Comparison of ENCODE assay signal across 19 mouse cellular contexts in genomic region chr16:47599476-47599875, GRCm38 (mm10).
DNase-seq lines count a peak whose midpoint lies in the region; ATAC-seq and TF ChIP-seq lines count a peak whose summit lies in the region.
"Had no signal": no experiment of that assay in that cellular context is flagged by ENCODE, and none has a peak within 500 bp of the region (broad histone marks: within the 10 kb centered on the region; RNA-seq: fewer than 3 reads in every experiment).

No protein-coding gene starts in this region.

- peak; percentile 52 for DNase-seq in lung, embryonic 14.5 days
- DNase-seq in lung, postnatal 10 days = no peak
- DNase-seq in brain, embryonic 14.5 days (ENCODE audit: low read depth) = peak; percentile 35
- DNase-seq in heart, postnatal 14 days = no peak
- DNase-seq: adrenal gland, adult 2 months; adrenal gland, postnatal 25 days; cerebellum, adult 11-12 months; cerebellum, adult 9-10 months; cerebellum, postnatal 25 days; gastrocnemius, postnatal 10 days; heart, adult 18-20 months; heart, postnatal 10 days had no signal

- no peak overlapping the region for H3K4me2 ChIP-seq in forebrain, embryonic 16.5 days (ENCODE audit: low read length)
- no peak overlapping the region for H3K4me2 ChIP-seq in forebrain, embryonic 15.5 days (replicated peaks)
- no peak overlapping the region for H3K4me2 ChIP-seq in lung, embryonic 14.5 days
- H3K4me2 ChIP-seq: embryonic facial prominence, embryonic 13.5 days; hindbrain, embryonic 14.5 days; intestine, embryonic 15.5 days had no signal

- peak; percentile 54 for ATAC-seq in forebrain, embryonic 16.5 days
- no peak for ATAC-seq in forebrain, embryonic 15.5 days (replicated peaks)
- no peak for ATAC-seq in lung, embryonic 14.5 days (ENCODE audit: insufficient read depth)
- ATAC-seq: intestine, embryonic 15.5 days had no signal

- H3K27me3 ChIP-seq in forebrain, embryonic 16.5 days (replicated peaks; ENCODE audit: control insufficient read depth, insufficient read depth, low read length) = no peaks in the 10 kb centered on the region
- no peaks in the 10 kb centered on the region for H3K27me3 ChIP-seq in forebrain, embryonic 15.5 days
- H3K27me3 ChIP-seq in lung, embryonic 14.5 days (ENCODE audit: insufficient read depth, low read length) = no peaks in the 10 kb centered on the region
- H3K27me3 ChIP-seq: embryonic facial prominence, embryonic 13.5 days; intestine, embryonic 15.5 days had no signal

- H3K27ac ChIP-seq in forebrain, embryonic 16.5 days (ENCODE audit: low read length) = no peak overlapping the region
- H3K27ac ChIP-seq in forebrain, embryonic 15.5 days (replicated peaks) = no peak overlapping the region
- no peak overlapping the region for H3K27ac ChIP-seq in lung, embryonic 14.5 days (ENCODE audit: low read depth)
- H3K27ac ChIP-seq: embryonic facial prominence, embryonic 13.5 days; heart, embryonic 10.5 days; hindbrain, embryonic 10.5 days; hindbrain, embryonic 14.5 days; intestine, embryonic 15.5 days had no signal

- TF ChIP-seq POLR2A in brain, embryonic 14.5 days (IDR thresholded peaks at IDR 0.05; ENCODE audit: borderline replicate concordance, extremely low read depth, insufficient read depth, insufficient read length, poor library complexity, severe bottlenecking) = no peak

- H3K36me3 ChIP-seq in forebrain, embryonic 16.5 days (ENCODE audit: control insufficient read depth, insufficient read depth) = no peaks in the 10 kb centered on the region
- H3K36me3 ChIP-seq in forebrain, embryonic 15.5 days = no peaks in the 10 kb centered on the region
- no peaks in the 10 kb centered on the region for H3K36me3 ChIP-seq in lung, embryonic 14.5 days (ENCODE audit: insufficient read depth)
- H3K36me3 ChIP-seq: embryonic facial prominence, embryonic 13.5 days; heart, embryonic 10.5 days; hindbrain, embryonic 10.5 days; intestine, embryonic 15.5 days had no signal

- H3K4me3 ChIP-seq in forebrain, embryonic 16.5 days (replicated peaks; ENCODE audit: low read length) = no peak overlapping the region
- no peak overlapping the region for H3K4me3 ChIP-seq in forebrain, embryonic 15.5 days
- H3K4me3 ChIP-seq in lung, embryonic 14.5 days (ENCODE audit: low read depth, low read length) = no peak overlapping the region
- H3K4me3 ChIP-seq: embryonic facial prominence, embryonic 13.5 days; heart, embryonic 10.5 days; hindbrain, embryonic 10.5 days; intestine, embryonic 15.5 days had no signal

- H3K9ac ChIP-seq in forebrain, embryonic 16.5 days (replicated peaks; ENCODE audit: low read depth, low read length) = no peak overlapping the region
- no peak overlapping the region for H3K9ac ChIP-seq in forebrain, embryonic 15.5 days (replicated peaks)
- no peak overlapping the region for H3K9ac ChIP-seq in lung, embryonic 14.5 days
- H3K9ac ChIP-seq: embryonic facial prominence, embryonic 13.5 days; hindbrain, embryonic 14.5 days; intestine, embryonic 15.5 days had no signal

- H3K4me1 ChIP-seq in forebrain, embryonic 16.5 days (replicated peaks; ENCODE audit: control insufficient read depth, insufficient read depth, low read length) = no peaks in the 10 kb centered on the region
- no peaks in the 10 kb centered on the region for H3K4me1 ChIP-seq in forebrain, embryonic 15.5 days
- H3K4me1 ChIP-seq in lung, embryonic 14.5 days (ENCODE audit: insufficient read depth) = no peaks in the 10 kb centered on the region
- H3K4me1 ChIP-seq: embryonic facial prominence, embryonic 13.5 days; heart, embryonic 10.5 days; hindbrain, embryonic 10.5 days; intestine, embryonic 15.5 days had no signal

- no peak for TF ChIP-seq CTCF in lung, embryonic 14.5 days (IDR thresholded peaks at IDR 0.05; ENCODE audit: low read depth)
- TF ChIP-seq CTCF in brain, embryonic 14.5 days (IDR thresholded peaks at IDR 0.05; ENCODE audit: borderline replicate concordance, extremely low read depth, insufficient read depth, insufficient read length) = no peak

- intact Hi-C loops in heart, postnatal 14 days (cut with DNase I) = no loop called here

- H3K9me3 ChIP-seq in forebrain, embryonic 16.5 days (ENCODE audit: control insufficient read depth, low read length) = 0 out of 2 replicates have a peak, but pooled peaks cover 2% of the 10 kb centered on the region
- H3K9me3 ChIP-seq in forebrain, embryonic 15.5 days = no peaks in the 10 kb centered on the region
- H3K9me3 ChIP-seq in lung, embryonic 14.5 days (ENCODE audit: low read depth, low read length) = no peaks in the 10 kb centered on the region
- H3K9me3 ChIP-seq: embryonic facial prominence, embryonic 13.5 days; heart, embryonic 10.5 days; intestine, embryonic 15.5 days had no signal

Comparison
In these comparisons a context has a peak if more than half of its experiments do, and no peak if none do; other contexts are left out.
1. DNase-seq: peak in lung, embryonic 14.5 days (single experiment) and brain, embryonic 14.5 days (single experiment); none in lung, postnatal 10 days (single experiment) and heart, postnatal 14 days (0 of 2).